ENCODE assay signal across 27 mouse cellular contexts in genomic region chr2:154827521-154827920, GRCm38 (mm10). TPM values are rescaled to one million over a fixed set of nuclear protein-coding genes. Genes with fewer than 3 reads are reported as not detected.
A peak's percentile ranks its signal among the peaks of the same experiment; 100 is the strongest.
DNase-seq lines count a peak whose midpoint lies in the region; ATAC-seq and TF ChIP-seq lines count a peak whose summit lies in the region.
"Had no signal": no experiment of that assay in that cellular context is flagged by ENCODE, and none has a peak within 500 bp of the region (broad histone marks: within the 10 kb centered on the region; RNA-seq: fewer than 3 reads in every experiment).

No protein-coding gene starts in this region.

- H3K9ac ChIP-seq in kidney, embryonic 15.5 days, result no peak overlapping the region
- H3K9ac ChIP-seq in midbrain, embryonic 11.5 days (ENCODE audit: low read length), result no peak overlapping the region
- H3K9ac ChIP-seq: embryonic facial prominence, embryonic 13.5 days; embryonic facial prominence, embryonic 15.5 days; forebrain, embryonic 12.5 days had no signal

- peak; percentile 40 for DNase-seq in kidney, adult 2 months
- peak; percentile 47 for DNase-seq in kidney, postnatal 14 days
- no peak for DNase-seq in kidney, adult 8-10 months
- peak; percentile 33 to 39 for DNase-seq in kidney, postnatal 36 days
- DNase-seq in kidney, adult 18-20 months, result no peak
- DNase-seq in midbrain, embryonic 11.5 days (ENCODE audit: low spot score, missing footprints), result peak; percentile 72
- DNase-seq in midbrain, embryonic 10.5 days (ENCODE audit: low spot score), result no peak
- DNase-seq: adrenal gland, adult 2 months; adrenal gland, postnatal 10 days; adrenal gland, postnatal 25 days; cerebellum, adult 11 months; cerebellum, adult 18-20 months; cerebellum, adult 8-10 months; cerebellum, adult 9-11 months; cerebellum, postnatal 14 days; cerebellum, postnatal 36 days; embryo, embryonic 11 days had no signal

- WGBS in kidney, adult 2 months, result 50% methylated on average over 4 of the region's 4 CpGs
- WGBS in kidney, embryonic 15.5 days, result 74% methylated on average over 4 of the region's 4 CpGs
- 71% methylated on average over 4 of the region's 4 CpGs for WGBS in midbrain, embryonic 11.5 days
- WGBS in midbrain, embryonic 10.5 days, result 77% methylated on average over 4 of the region's 4 CpGs

- H3K4me1 ChIP-seq in kidney, adult 2 months (ENCODE audit: control insufficient read depth, insufficient read depth, low read length), result peaks cover 5% of the 10 kb centered on the region; the same call in 1 of the 2 replicates
- no peaks in the 10 kb centered on the region for H3K4me1 ChIP-seq in kidney, embryonic 15.5 days
- H3K4me1 ChIP-seq in midbrain, embryonic 11.5 days (ENCODE audit: control insufficient read depth, insufficient read depth, low read length), result no peaks in the 10 kb centered on the region
- no peaks in the 10 kb centered on the region for H3K4me1 ChIP-seq in midbrain, embryonic 10.5 days
- H3K4me1 ChIP-seq: embryonic facial prominence, embryonic 15.5 days had no signal

- no peaks in the 10 kb centered on the region for H3K27me3 ChIP-seq in kidney, adult 2 months (replicated peaks; ENCODE audit: control insufficient read depth, insufficient read depth, low read length)
- no peaks in the 10 kb centered on the region for H3K27me3 ChIP-seq in kidney, embryonic 15.5 days
- H3K27me3 ChIP-seq in midbrain, embryonic 11.5 days (ENCODE audit: control insufficient read depth, insufficient read depth, low read length), result no peaks in the 10 kb centered on the region
- no peaks in the 10 kb centered on the region for H3K27me3 ChIP-seq in midbrain, embryonic 10.5 days (ENCODE audit: low read depth, poor library complexity, severe bottlenecking)
- H3K27me3 ChIP-seq: embryonic facial prominence, embryonic 13.5 days; embryonic facial prominence, embryonic 15.5 days; forebrain, embryonic 12.5 days had no signal

- TF ChIP-seq POLR2A in kidney, adult 2 months (IDR thresholded peaks at IDR 0.05; ENCODE audit: low read depth, low read length), result no peak

- H3K4me2 ChIP-seq in kidney, embryonic 15.5 days, result no peak overlapping the region
- no peak overlapping the region for H3K4me2 ChIP-seq in midbrain, embryonic 11.5 days
- H3K4me2 ChIP-seq: embryonic facial prominence, embryonic 13.5 days; embryonic facial prominence, embryonic 15.5 days; forebrain, embryonic 12.5 days had no signal

- ATAC-seq in kidney, embryonic 15.5 days (replicated peaks; ENCODE audit: low FRiP score), result no peak
- no peak for ATAC-seq in midbrain, embryonic 11.5 days (ENCODE audit: low FRiP score)
- ATAC-seq: forebrain, embryonic 14.5 days had no signal

- no peak for TF ChIP-seq CTCF in kidney, adult 2 months (conservative IDR thresholded peaks at IDR 0.05; ENCODE audit: insufficient read depth, insufficient read length, low read depth, low read length)

- no peaks in the 10 kb centered on the region for H3K36me3 ChIP-seq in kidney, adult 2 months (ENCODE audit: control insufficient read depth, insufficient read depth, low read length)
- H3K36me3 ChIP-seq in kidney, embryonic 15.5 days, result peaks cover 17% of the 10 kb centered on the region; the same call in 1 of the 2 replicates
- no peaks in the 10 kb centered on the region for H3K36me3 ChIP-seq in midbrain, embryonic 11.5 days (ENCODE audit: control insufficient read depth, insufficient read depth, low read length)
- peaks cover 19% of the 10 kb centered on the region for H3K36me3 ChIP-seq in midbrain, embryonic 10.5 days
- H3K36me3 ChIP-seq: embryonic facial prominence, embryonic 13.5 days had no signal

- no peaks in the 10 kb centered on the region for H3K9me3 ChIP-seq in kidney, embryonic 15.5 days (replicated peaks)
- H3K9me3 ChIP-seq in midbrain, embryonic 11.5 days (ENCODE audit: control insufficient read depth, low read length), result no peaks in the 10 kb centered on the region
- H3K9me3 ChIP-seq in midbrain, embryonic 10.5 days (replicated peaks), result no peaks in the 10 kb centered on the region
- H3K9me3 ChIP-seq: embryonic facial prominence, embryonic 13.5 days; embryonic facial prominence, embryonic 15.5 days; forebrain, embryonic 10.5 days; forebrain, embryonic 12.5 days had no signal

- no peak overlapping the region for H3K4me3 ChIP-seq in kidney, adult 2 months (ENCODE audit: insufficient read depth, low read depth, low read length)
- H3K4me3 ChIP-seq in kidney, embryonic 15.5 days (replicated peaks), result no peak overlapping the region
- H3K4me3 ChIP-seq in midbrain, embryonic 11.5 days (ENCODE audit: low read depth, low read length), result no peak overlapping the region
- no peak overlapping the region for H3K4me3 ChIP-seq in midbrain, embryonic 10.5 days
- H3K4me3 ChIP-seq: embryonic facial prominence, embryonic 13.5 days; embryonic facial prominence, embryonic 15.5 days; erythroblast, embryonic 14.5 days; forebrain, embryonic 10.5 days; forebrain, embryonic 12.5 days had no signal

- H3K27ac ChIP-seq in kidney, adult 2 months (ENCODE audit: insufficient read depth, low read depth, low read length), result no peak overlapping the region
- H3K27ac ChIP-seq in kidney, embryonic 15.5 days, result no peak overlapping the region
- H3K27ac ChIP-seq in midbrain, embryonic 11.5 days (ENCODE audit: low read depth, low read length), result no peak overlapping the region
- H3K27ac ChIP-seq in midbrain, embryonic 10.5 days (replicated peaks), result no peak overlapping the region
- H3K27ac ChIP-seq: embryonic facial prominence, embryonic 13.5 days; embryonic facial prominence, embryonic 15.5 days; forebrain, embryonic 10.5 days; forebrain, embryonic 12.5 days had no signal

RNA-seq across cellular contexts. Expression of gene a, which starts 36.3 kb away (rescaled TPM):
- not detected in 2 replicates for polyA plus RNA-seq in kidney, adult 2 months (2012; rRNA removed)
- polyA plus RNA-seq in kidney, embryonic 15.5 days (2015; fragmentation: Nextera tagmentation; extraction: Ambion mirVana), result 0.66 and 0.91 TPM in 2 replicates
- polyA plus RNA-seq in midbrain, embryonic 11.5 days (2014; fragmentation: Nextera tagmentation; extraction: Ambion mirVana), result 0.36 and 0.40 TPM in 2 replicates
- polyA plus RNA-seq in midbrain, embryonic 10.5 days (2016; fragmentation: Nextera tagmentation; extraction: Ambion mirVana), result 0.68 and 0.94 TPM in 2 replicates
- polyA plus RNA-seq: C2C12; erythroblast, embryonic 14.5 days had no signal

RNA-seq across cellular contexts. Expression of gene Raly, which starts 36.6 kb away (rescaled TPM):
- 152 and 163 TPM in 2 replicates for polyA plus RNA-seq in kidney, adult 2 months (2012; rRNA removed)
- polyA plus RNA-seq in kidney, embryonic 15.5 days (2015; fragmentation: Nextera tagmentation; extraction: Ambion mirVana), result 47.3 and 54.3 TPM in 2 replicates
- polyA plus RNA-seq in midbrain, embryonic 11.5 days (2014; fragmentation: Nextera tagmentation; extraction: Ambion mirVana), result 56.9 and 66.8 TPM in 2 replicates
- polyA plus RNA-seq in midbrain, embryonic 10.5 days (2016; fragmentation: Nextera tagmentation; extraction: Ambion mirVana), result 48.3 and 50.1 TPM in 2 replicates

RNA-seq across cellular contexts. Expression of gene Gm14214, which starts 57.7 kb away (rescaled TPM):
- not detected in 2 replicates for polyA plus RNA-seq in kidney, adult 2 months (2012; rRNA removed)
- polyA plus RNA-seq in kidney, embryonic 15.5 days (2015; fragmentation: Nextera tagmentation; extraction: Ambion mirVana), result not detected in 2 replicates
- not detected in 2 replicates for polyA plus RNA-seq in midbrain, embryonic 11.5 days (2014; fragmentation: Nextera tagmentation; extraction: Ambion mirVana)
- not detected in 2 replicates for polyA plus RNA-seq in midbrain, embryonic 10.5 days (2016; fragmentation: Nextera tagmentation; extraction: Ambion mirVana)
- polyA plus RNA-seq: adrenal gland, adult 2 months; brain, embryonic 14.5 days; C2C12; embryonic facial prominence, embryonic 11.5 days; embryonic facial prominence, embryonic 13.5 days; embryonic facial prominence, embryonic 15.5 days; erythroblast, embryonic 14.5 days; forebrain, embryonic 10.5 days; forebrain, embryonic 12.5 days; forebrain, embryonic 14.5 days had no signal

Comparison
In these comparisons a context has a peak if more than half of its experiments do, and no peak if none do; other contexts are left out.
1. DNase-seq: peak in kidney, adult 2 months (single experiment), kidney, postnatal 14 days (single experiment), kidney, postnatal 36 days (2 of 2) and midbrain, embryonic 11.5 days (single experiment); none in kidney, adult 8-10 months (0 of 2), kidney, adult 18-20 months (single experiment) and midbrain, embryonic 10.5 days (single experiment).